Mouse (Mus musculus) kidney, postnatal 25 days (tissue): Measurements from ENCODE around the gene Git2.

Source experiments
- DNase-seq, 2 experiments: peaks; one replicate each; pipeline ENCODE4 v3.0.0; 2021; ENCODE audit warnings: mixed read lengths in 2 of 2

Gene Git2

GRCm38 (mm10) chr5:114761980-114762379 is 13.3 kb downstream of the Git2 start:
- DNase-seq, result no peak

DNA sequence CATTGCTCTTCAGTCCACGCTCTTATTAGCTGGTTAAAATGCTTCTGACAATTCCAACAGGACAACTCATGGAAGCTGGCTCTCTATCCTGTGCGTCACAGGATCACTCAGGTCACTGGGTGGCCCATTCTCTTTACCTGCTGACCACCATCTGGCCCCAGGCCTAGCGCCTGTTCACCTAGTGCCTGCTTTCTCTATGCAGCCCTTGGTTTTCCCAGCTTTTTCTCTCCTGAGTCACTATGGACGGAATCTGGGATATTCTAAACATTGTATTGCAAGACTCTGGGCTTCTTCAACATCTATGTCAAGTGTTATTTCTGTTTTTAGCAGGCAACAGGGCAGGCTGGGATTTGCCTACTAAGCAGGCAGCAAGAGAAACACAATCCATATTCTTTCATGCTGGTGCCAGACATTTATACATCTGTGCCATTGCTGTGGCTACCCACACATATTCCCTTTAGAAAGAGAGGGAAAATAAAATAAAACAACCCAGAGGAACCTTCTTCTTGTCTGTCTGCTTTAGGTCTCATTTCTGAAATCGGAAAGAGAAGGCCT is 15.7 kb downstream of the Git2 start:
- no peak for DNase-seq

DNA sequence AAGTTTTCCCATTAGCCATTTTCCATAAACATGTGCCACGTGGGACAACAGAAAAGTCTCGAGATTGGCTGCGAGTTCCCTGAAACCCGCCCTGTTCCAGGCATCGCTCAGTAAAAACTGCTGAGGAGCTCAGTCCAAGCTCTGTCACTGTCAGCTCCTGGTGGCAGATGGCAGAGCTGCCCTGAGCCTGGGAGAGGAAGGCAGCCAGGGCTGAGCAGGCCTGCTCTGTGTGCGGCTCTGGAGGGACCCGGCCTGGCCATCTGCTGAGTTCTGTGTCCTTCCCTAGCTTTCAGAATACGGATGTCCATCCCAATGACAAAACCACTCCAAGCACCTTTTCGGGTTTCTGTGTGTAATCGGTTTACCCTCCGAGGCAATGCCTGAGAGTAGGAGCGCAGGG is 21.9 kb downstream of the Git2 start:
- no peak for DNase-seq

GRCm38 (mm10) chr5:114752397-114752796 is 22.9 kb downstream of the Git2 start:
- DNase-seq, result no peak

DNA sequence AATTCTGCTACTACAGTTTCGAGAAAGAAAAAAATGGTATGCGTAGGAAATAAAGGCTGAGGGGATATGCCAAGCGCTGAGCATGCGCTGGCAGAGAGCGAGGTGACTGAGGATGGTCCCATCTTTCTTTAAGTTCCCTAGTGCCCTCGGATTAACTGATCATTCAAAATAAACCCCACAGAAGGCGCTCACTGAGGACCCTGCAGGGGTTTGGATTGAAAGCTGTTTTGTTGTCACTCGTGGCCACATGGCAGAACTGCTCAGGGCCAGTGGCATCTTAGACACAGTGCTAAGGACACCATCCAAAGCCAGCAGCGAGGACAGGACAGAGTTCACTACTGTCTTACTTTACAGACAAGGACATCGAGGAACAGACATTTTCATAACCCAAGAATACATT is 25.0 kb downstream of the Git2 start:
- no peak for DNase-seq

DNA sequence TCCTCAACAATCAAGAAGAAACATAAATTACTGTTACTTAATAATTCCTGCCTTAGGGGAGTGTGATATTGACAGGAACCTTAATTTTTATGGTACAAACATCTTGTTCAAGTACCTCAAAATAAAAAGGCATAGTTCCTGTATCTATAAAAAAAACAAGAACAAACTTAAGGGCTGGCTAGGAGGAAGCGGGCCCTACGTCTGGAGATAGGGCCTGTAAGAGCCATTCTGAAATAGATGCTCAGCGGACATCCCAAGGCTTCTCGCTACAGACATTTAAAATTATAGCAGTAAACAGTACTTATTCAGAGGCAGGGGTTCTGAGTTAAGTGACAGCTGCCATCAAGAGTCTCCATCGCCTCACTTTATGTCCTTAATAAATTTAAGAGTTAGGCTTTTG is 27.8 kb downstream of the Git2 start:
- DNase-seq, result no peak

DNA sequence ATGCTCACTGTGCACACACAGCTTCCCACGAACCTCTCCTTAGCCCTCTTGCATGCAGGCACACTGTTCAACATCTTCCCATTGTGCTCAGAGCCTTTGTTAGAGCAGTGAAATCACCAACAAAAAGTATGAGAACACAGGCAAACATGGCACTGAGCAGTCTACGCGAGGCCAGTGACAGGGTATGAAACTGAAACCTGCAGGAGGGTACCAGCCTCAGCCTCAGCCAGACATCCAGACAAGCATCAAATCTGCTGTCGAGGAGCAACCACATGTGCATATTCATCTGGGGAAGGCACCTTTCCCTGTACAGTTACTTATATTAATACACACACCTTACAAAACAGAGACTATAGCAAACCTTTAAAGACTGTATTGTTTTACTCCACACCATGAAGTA is 28.4 kb downstream of the Git2 start:
- no peak for DNase-seq

DNA sequence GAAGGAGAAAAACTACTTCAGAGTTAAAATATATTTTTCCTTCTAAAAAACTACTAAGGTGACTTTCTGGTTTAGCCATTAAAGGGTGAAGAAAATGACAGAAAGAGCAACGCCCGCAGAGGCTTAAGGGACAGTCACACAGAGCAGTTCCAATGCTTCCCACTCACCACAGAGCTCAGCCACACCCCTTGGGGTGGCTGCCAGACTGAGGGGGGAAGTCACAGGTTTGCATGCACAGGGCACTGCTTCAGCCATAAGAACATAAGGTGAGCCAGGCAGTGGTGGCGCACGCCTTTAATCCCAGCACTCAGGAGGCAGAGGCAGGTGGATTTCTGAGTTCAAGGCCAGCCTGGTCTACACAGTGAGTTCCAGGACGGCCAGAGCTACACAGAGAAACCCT is 29.7 kb downstream of the Git2 start:
- DNase-seq, result peak in 1 of 2 experiments; percentile 29

DNA sequence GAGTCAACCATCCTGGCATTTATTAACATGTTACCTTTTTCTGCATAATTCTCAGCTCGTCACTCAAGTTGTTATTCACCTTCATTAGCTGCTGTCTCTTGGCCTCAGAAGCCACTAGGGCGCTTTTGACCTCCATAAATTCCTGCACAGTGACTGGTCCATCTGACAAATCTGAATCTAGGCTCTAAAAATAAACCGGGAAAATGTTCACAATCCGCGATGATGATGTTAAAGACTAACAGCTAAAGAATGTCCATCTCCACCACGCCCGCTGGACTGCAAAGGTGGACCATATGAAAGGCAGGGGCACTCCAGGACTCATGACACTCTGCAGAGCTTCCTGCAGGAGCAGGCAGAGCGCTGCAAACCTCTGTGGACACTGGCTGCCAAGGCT is 31.6 kb downstream of the Git2 start:
- no peak for DNase-seq

DNA sequence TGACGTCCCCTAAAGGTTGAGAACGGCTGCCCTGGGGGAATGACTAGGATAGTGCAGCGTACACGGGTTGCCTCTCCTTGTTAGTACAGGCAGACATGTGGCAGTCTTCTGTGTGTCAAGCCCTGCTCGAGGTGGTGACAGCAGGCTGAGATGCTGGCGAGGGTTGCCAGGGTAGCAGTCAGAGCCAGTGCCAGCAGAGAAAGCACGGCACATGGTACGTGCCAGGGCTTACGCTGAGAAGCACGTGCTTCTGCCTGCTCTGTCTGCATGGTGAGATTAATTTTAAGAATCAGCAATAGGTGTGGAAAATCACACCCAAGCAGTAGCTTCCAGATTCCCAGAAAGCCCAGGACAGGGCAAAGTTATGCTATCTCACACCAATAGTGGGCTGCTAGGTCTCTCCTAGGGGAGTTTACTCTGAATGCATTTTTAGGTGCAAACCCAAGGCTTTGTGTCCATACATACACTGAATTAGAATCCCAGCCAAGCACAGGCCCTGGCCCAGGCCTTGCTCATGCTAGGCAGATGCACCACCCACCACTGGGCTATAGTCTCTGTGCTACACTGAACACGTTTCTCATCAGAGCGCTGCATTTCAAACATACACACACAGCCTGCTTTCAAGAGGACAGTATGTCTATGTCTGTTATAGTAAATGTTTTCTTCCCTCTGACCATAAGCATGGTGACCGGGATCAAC is 32.2 kb downstream of the Git2 start:
- DNase-seq, result no peak

DNA sequence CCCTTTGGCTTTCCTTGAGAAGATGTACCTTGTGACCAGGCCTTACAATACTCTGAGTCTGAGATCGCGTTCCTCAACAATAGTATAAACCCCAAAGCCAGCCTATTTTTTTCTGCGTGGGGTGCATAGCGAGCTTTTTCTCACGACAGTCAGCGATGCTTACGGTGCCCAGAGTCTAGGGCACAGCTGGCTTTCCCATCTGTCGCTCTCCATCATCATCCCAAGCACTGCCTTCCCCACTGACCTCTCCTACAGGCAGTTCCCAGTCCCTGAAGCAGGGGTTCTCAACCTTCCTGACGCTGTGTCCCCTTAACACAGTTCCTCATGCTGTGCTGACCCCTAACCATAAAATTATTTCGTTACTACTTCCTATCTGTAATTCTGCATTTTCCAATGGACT is 32.7 kb downstream of the Git2 start:
- no peak for DNase-seq

- DNase-seq, result no peak
Measured at GRCm38 (mm10) chr5:114740595-114740994, 34.7 kb downstream of the Git2 start.

- DNase-seq, result peak; percentile 49 to 76
Measured at GRCm38 (mm10) chr5:114738707-114739241, 36.5 kb downstream of the Git2 start.

- DNase-seq, result peak; percentile 36 to 69
Measured at GRCm38 (mm10) chr5:114737090-114737887, 38.0 kb downstream of the Git2 start.

GRCm38 (mm10) chr5:114733606-114734005 is 41.7 kb downstream of the Git2 start:
- DNase-seq, result no peak

- DNase-seq, result no peak
Measured at GRCm38 (mm10) chr5:114731969-114732368, 43.3 kb downstream of the Git2 start.

GRCm38 (mm10) chr5:114731498-114731897 is 43.8 kb downstream of the Git2 start:
- no peak for DNase-seq

DNA sequence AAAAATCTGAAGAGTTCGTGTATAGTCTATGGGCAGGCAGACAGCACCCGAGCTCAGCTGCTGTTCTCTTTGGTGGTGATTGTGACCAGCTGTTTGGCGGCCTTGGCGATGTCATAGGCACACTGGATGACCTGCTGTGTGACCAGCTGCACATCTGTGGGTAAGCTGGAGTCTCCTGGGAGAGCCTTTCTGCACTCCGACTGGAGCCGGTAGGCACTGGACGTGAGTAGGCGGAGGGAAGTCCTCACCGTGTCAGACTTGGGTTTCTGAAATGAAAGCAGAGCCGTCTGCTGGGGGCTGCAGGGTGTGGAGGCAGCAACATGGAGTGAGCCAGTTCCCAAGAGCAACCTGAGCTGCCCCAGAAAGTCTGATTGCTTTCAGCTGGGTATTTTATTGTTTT is 45.2 kb downstream of the Git2 start:
- no peak for DNase-seq

GRCm38 (mm10) chr5:114728160-114728559 is 47.2 kb downstream of the Git2 start:
- DNase-seq, result no peak

DNA sequence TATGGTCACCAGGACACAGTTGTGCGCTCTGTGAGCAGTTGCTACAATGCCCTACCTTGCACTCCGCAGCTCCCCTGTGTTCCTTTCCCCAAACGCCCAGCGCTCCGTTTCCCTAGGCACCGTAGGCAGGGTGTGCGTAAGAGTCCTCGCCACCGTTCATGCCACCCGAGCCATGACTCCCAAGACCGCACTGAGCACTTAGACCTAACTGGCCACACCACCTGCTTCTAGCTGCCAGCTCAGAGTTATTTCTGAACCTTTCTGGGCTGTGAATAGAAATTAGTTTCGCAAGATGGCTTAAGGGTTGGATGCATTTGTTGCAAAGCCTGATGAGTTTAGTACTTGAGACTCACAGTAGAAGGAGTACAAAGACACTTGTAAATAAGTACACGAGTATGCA is 52.5 kb downstream of the Git2 start:
- no peak for DNase-seq

- no peak for DNase-seq
Measured at GRCm38 (mm10) chr5:114721969-114722368, 53.3 kb downstream of the Git2 start.

DNA sequence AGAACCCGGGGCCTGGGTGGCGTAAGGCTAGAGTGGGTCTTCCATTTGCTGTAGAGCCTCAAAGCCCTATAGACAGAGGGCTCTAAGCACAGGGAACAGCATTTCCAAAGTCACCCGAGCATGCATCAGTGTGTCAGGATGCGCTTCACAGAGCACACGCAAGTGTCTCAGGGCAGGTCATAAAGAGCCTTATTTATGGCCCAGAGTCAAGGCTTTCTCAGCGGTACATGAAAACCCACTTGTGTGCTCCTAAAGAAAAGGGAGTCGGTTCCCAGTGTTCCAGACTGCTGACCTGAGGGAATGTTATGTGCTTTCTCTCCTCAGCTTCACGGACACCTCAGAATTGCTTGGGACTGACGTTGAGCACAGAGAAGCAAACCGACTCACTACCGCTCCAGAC is 54.5 kb downstream of the Git2 start:
- DNase-seq, result no peak

- no peak for DNase-seq
Measured at GRCm38 (mm10) chr5:114719928-114720270, 55.4 kb downstream of the Git2 start.
